Mouse (Mus musculus): ENCODE measurements at regions not wholly inside any gene's neighbourhood (a gene's known extent, or its start where the extent isn't known, plus 50 kb on each side); places are given as distances from the start of the nearest gene placed in this dataset.
A peak's percentile ranks its signal among the peaks of the same experiment; 100 is the strongest.

DNA sequence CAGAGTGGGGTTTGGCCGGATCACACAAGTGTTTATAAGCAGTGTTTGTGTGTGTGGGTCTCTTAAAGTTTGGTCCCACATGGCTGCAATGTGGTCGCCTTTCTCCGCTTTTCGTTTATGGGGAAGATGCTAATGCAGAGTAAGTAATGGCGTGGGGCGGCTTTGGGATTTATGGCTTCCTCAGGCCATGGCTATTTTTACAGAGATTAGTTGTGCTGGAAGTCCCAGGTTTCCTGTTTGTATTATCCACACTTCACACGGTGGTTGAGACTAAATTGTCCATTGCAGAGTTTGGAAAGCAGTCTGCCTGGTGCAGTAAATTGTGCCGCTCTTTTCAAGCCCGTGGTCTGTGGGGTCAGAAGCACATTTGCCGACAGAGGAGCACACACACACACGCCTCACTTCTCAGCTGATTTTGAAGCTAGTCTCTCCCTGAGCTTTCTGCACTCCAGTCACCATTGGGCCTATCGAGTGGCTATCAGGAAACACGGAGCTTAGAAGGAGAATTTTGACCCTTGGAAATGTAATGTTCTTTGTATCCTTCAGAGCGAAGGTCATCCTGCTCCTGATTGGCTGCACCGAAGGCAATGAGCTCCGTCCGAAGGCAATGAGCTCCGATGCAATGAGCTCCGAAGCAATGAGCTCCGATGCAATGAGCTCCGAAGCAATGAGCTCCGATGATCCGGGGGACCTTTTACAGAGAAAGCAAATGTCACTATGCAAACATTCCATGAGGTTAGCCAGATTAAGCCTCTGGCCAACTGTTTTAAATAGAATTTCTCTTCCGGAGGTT, 142.9 kb upstream of the Dkk2 start:
- WGBS: 41% methylated on average over 24 of the region's 24 CpGs
- Histone ChIP-seq H3K4me3 (peak overlapping the region; percentile 11; the same call in 1 of the 2 replicates), H3K4me1 (peaks cover 5% of the 10 kb centered on the region), H3K9me3 (no peaks in the 10 kb centered on the region), H3K4me2 (0 out of 2 replicates have a peak overlapping the region, but pooled peaks have one; percentile 24), H3K9ac (no peak overlapping the region), H3K36me3 (no peaks in the 10 kb centered on the region), H3K27ac (no peak overlapping the region), H3K27me3 (no peaks in the 10 kb centered on the region)
- no peak for ATAC-seq (ENCODE audit: insufficient number of reproducible peaks, low FRiP score, low TSS enrichment, low read depth)

DNA sequence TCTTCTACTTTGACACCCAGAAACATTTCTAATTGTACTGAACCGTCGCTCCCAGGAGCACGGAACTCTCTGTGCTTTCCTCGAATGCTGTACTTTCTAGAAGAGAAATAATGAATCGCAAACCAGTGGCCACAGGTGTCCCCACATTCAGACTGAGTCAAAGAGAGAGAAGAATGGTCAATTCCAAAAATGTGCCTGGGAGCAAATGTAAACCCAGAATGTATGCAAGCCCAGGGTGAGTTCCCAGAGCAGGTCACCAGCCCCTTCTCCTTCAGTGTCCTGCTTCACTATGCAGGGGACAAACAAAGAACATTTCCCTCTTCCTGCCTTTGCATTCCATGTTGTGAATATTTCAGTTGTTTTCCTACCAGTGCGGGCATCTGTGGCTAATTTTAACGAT, 141.7 kb upstream of the Dkk2 start:
- peaks cover 5% of the 10 kb centered on the region for H3K4me1 ChIP-seq
- no peak overlapping the region for H3K4me3 ChIP-seq
- H3K27me3 ChIP-seq: no peaks in the 10 kb centered on the region
- H3K36me3 ChIP-seq: no peaks in the 10 kb centered on the region
- H3K9ac ChIP-seq: no peak overlapping the region
- 74% methylated on average over 7 of the region's 7 CpGs for WGBS
- no peak overlapping the region for H3K27ac ChIP-seq
- ATAC-seq (ENCODE audit: insufficient number of reproducible peaks, low FRiP score, low TSS enrichment, low read depth): no peak
- no peak overlapping the region for H3K4me2 ChIP-seq
- no peaks in the 10 kb centered on the region for H3K9me3 ChIP-seq

DNA sequence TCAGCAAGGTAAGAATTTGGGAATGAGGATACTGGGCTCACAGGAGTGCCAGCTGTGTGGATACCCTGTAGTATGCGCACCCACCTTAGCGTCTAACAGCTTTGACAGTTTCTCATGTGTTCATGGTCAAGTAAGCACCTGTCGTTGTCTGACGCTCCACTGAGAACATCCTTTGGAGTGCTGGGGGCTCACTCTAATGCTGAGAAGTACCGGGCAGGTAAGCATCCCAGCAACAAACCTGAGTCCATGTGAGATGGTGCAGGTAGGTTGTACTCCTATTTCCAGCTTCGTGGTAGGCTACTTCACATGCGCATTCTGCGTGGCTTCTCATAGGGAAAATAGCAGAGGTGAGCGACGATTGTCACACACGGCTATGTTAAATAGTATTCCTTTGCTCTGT, 129.3 kb upstream of the Dkk2 start:
- no peak overlapping the region for H3K4me3 ChIP-seq
- H3K4me2 ChIP-seq: no peak overlapping the region
- H3K9me3 ChIP-seq: no peaks in the 10 kb centered on the region
- no peaks in the 10 kb centered on the region for H3K27me3 ChIP-seq
- no peaks in the 10 kb centered on the region for H3K36me3 ChIP-seq
- 95% methylated on average over 11 of the region's 11 CpGs for WGBS
- no peak overlapping the region for H3K27ac ChIP-seq
- H3K4me1 ChIP-seq: no peaks in the 10 kb centered on the region
- no peak for ATAC-seq (ENCODE audit: insufficient number of reproducible peaks, low FRiP score, low TSS enrichment, low read depth)
- no peak overlapping the region for H3K9ac ChIP-seq

DNA sequence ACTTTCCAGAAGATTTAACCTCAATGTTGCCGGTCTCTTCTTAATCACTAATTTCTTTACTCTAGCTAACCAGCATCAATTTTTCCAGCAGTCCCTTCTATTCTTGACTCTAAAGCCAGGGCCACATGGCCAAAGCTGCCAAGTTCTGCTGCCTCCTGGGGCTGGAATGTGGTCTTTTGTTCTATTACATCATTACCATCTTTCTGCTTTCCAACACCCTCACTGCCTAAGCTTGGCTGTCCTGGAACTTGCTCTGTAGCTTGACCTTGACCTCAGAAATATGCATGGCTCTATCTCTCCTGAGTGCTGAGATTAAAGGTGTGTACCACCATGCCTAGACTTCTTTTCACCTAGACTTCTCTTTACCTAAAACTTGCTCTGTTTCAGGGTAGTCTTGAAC, 124.5 kb upstream of the Dkk2 start:
- WGBS: 76% methylated on average over 1 of the region's 1 CpGs
- Histone ChIP-seq H3K4me2 (no peak overlapping the region), H3K4me3 (no peak overlapping the region), H3K27me3 (no peaks in the 10 kb centered on the region), H3K9ac (no peak overlapping the region), H3K27ac (no peak overlapping the region), H3K9me3 (no peaks in the 10 kb centered on the region), H3K4me1 (0 out of 2 replicates have a peak, but pooled peaks cover 3% of the 10 kb centered on the region), H3K36me3 (no peaks in the 10 kb centered on the region)
- ATAC-seq (ENCODE audit: insufficient number of reproducible peaks, low FRiP score, low TSS enrichment, low read depth): no peak

DNA sequence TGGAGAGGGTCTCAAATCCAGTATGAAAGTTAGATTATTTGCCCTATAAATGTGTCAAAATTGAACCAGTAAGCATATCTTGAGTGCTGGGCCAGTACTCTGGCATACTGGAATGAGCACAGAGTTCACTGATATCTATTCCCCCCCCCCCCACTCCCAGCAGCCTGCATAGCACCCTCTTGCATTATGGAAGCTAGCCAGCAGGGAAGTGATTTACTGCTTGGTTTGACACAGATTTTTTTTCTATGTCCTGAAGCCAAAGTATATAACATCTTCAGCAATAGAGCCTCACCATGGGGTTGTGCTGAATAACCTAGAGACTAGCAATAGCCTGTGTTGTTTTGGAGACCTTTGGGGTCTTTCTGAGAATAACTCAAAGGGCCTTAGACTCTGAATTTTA, 123.5 kb upstream of the Dkk2 start:
- ATAC-seq (ENCODE audit: insufficient number of reproducible peaks, low FRiP score, low TSS enrichment, low read depth): no peak
- peaks cover 10% of the 10 kb centered on the region; the same call in 1 of the 2 replicates for H3K4me1 ChIP-seq
- H3K4me2 ChIP-seq: no peak overlapping the region
- H3K27me3 ChIP-seq: no peaks in the 10 kb centered on the region
- H3K36me3 ChIP-seq: no peaks in the 10 kb centered on the region
- H3K27ac ChIP-seq: no peak overlapping the region
- no peaks in the 10 kb centered on the region for H3K9me3 ChIP-seq
- H3K4me3 ChIP-seq: no peak overlapping the region
- H3K9ac ChIP-seq: no peak overlapping the region

DNA sequence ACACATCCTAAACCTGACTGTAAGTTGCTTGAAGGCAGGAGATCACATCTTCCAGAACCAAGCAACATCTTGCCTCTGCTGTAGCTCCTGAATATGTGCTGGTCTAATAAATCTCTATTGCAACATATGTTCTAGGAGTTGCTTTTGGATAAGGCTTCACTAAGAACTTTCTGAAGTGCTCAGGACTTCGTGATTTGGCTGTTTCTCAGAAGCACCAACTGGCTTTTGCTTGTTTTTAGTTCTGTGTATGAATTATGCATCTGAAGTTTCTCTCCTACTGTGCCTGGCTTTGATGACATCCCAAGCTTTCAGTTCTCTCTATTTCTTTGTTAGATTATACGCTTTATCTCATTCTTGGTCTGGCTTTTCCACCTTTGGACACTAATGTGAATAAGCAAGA, 122.2 kb upstream of the Dkk2 start:
- WGBS: 68% methylated on average over 2 of the region's 2 CpGs
- no peak overlapping the region for H3K9ac ChIP-seq
- H3K4me1 ChIP-seq: peaks cover 14% of the 10 kb centered on the region; the same call in 1 of the 2 replicates
- no peak overlapping the region for H3K4me3 ChIP-seq
- H3K36me3 ChIP-seq: no peaks in the 10 kb centered on the region
- H3K4me2 ChIP-seq: no peak overlapping the region
- H3K27ac ChIP-seq: no peak overlapping the region
- no peak for ATAC-seq (ENCODE audit: insufficient number of reproducible peaks, low FRiP score, low TSS enrichment, low read depth)
- H3K27me3 ChIP-seq: no peaks in the 10 kb centered on the region
- H3K9me3 ChIP-seq: no peaks in the 10 kb centered on the region

DNA sequence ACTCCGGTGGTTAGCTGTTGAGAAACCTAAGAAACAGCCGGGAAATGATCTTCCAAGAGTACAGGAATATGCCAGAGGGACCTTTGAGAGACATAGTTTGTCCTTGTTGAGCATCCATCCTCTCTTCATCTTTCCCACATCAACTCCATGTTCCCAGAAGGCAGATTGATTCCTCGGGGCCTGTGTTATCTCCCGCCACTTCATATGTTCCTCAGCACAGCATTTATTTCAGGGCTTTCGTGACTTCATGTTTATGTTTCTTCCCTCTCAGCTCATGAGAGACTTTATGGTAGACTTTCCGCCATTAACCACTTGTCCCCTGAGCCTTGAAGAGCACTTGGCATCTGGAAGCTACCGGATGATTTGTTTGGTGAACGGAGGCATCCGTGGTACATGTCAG, 120.1 kb upstream of the Dkk2 start:
- Histone ChIP-seq H3K4me3 (no peak overlapping the region), H3K9me3 (no peaks in the 10 kb centered on the region), H3K4me1 (peaks cover 14% of the 10 kb centered on the region; the same call in 1 of the 2 replicates), H3K27me3 (no peaks in the 10 kb centered on the region), H3K4me2 (no peak overlapping the region), H3K27ac (no peak overlapping the region), H3K9ac (no peak overlapping the region), H3K36me3 (no peaks in the 10 kb centered on the region)
- 86% methylated on average over 9 of the region's 9 CpGs for WGBS
- no peak for ATAC-seq (ENCODE audit: insufficient number of reproducible peaks, low FRiP score, low TSS enrichment, low read depth)

DNA sequence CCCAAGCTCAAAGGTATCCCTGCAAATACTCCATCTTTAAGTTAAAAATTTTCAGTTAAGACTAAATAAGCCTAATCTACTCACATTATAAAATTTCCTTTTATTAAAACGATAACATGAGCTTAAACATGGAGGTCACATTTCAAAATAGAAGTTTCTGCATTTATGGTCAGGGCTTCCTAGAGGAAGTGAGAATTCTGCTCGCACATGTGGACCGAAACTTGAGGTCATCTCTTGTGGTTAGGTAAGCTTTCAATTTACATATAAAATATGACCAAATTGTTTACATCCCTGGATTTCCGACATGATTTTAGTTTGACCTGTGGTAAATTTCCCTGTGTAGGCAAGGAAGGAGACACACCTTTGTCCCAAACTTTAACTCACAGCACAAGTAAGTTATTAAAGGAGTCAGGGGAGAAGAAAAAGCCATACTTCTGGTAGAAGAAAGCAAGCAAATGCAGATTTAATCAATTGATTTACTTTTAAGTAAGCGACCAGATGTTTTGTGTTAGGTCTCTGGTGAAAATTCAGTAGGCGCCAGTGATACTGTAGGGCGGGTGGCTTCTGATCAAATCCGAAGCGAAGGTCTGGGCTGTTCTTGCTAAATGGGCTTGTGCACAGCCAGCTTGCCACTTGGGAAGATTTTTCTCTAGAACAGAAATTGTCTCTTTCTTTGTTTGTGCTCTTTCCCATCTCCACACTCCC, 119.5 kb upstream of the Dkk2 start:
- H3K27ac ChIP-seq: no peak overlapping the region
- 39% methylated on average over 9 of the region's 9 CpGs for WGBS

DNA sequence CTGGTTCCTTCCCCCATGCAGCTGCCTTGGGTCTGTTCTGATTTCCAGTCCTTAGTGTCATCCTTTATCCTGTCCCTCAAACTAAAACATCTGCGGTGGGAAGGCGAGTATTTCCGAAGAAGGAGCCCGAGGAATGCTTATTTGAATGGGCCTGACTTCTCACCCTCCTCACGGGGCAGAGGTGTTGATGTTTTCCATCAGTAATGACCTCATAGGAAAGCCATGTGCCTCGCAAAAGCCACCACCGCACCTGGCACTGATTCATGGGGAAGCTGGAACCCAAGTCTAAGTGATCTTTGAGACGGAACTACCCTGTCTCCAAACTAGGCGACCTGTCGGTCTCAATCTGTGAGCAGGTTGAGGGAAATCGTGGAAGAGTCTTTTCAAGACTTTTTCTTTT, 117.8 kb upstream of the Dkk2 start:
- no peak for ATAC-seq (ENCODE audit: insufficient number of reproducible peaks, low FRiP score, low TSS enrichment, low read depth)
- H3K27ac ChIP-seq: no peak overlapping the region
- 29% methylated on average over 11 of the region's 11 CpGs for WGBS

More for the DNA sequence above, 119.5 kb upstream of the Dkk2 start:
- no peaks in the 10 kb centered on the region for H3K36me3 ChIP-seq
- no peak overlapping the region for H3K4me3 ChIP-seq
- peaks cover 14% of the 10 kb centered on the region; the same call in 1 of the 2 replicates for H3K4me1 ChIP-seq
- no peak overlapping the region for H3K9ac ChIP-seq
- H3K9me3 ChIP-seq: no peaks in the 10 kb centered on the region
- no peaks in the 10 kb centered on the region for H3K27me3 ChIP-seq
- H3K4me2 ChIP-seq: no peak overlapping the region
- no peak for ATAC-seq (ENCODE audit: insufficient number of reproducible peaks, low FRiP score, low TSS enrichment, low read depth)

DNA sequence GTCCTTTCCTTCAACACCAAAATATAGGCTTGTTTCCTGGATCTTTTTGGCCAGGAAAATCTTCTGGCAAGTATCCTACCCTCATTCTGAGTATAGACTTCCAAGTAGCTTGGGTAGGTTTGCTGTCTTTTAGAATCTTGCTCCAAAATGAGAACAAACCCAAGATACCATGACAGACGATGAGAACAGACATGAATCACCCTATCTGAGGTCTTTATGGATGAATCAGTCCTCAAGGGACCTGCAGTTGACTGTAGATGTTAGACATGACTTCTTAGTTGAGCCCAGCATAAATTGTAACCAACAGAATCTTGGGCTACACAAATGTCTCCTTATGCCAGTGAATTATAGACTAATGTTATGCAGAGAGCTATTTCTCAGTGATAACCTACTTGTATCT, 114.3 kb upstream of the Dkk2 start:
- no peak for ATAC-seq (ENCODE audit: insufficient number of reproducible peaks, low FRiP score, low TSS enrichment, low read depth)
- no peak overlapping the region for H3K4me3 ChIP-seq
- H3K36me3 ChIP-seq: no peaks in the 10 kb centered on the region
- no peak overlapping the region for H3K9ac ChIP-seq
- H3K27ac ChIP-seq: no peak overlapping the region
- H3K4me1 ChIP-seq: peaks cover 12% of the 10 kb centered on the region; the same call in 1 of the 2 replicates
- no peaks in the 10 kb centered on the region for H3K9me3 ChIP-seq
- WGBS: 79% methylated on average over 1 of the region's 1 CpGs
- H3K27me3 ChIP-seq: no peaks in the 10 kb centered on the region
- no peak overlapping the region for H3K4me2 ChIP-seq

More for the DNA sequence above, 117.8 kb upstream of the Dkk2 start:
- H3K4me2 ChIP-seq: no peak overlapping the region
- H3K4me1 ChIP-seq: peaks cover 14% of the 10 kb centered on the region; the same call in 1 of the 2 replicates
- H3K9me3 ChIP-seq: no peaks in the 10 kb centered on the region
- H3K9ac ChIP-seq: no peak overlapping the region
- H3K36me3 ChIP-seq: no peaks in the 10 kb centered on the region
- no peak overlapping the region for H3K4me3 ChIP-seq
- H3K27me3 ChIP-seq: no peaks in the 10 kb centered on the region

DNA sequence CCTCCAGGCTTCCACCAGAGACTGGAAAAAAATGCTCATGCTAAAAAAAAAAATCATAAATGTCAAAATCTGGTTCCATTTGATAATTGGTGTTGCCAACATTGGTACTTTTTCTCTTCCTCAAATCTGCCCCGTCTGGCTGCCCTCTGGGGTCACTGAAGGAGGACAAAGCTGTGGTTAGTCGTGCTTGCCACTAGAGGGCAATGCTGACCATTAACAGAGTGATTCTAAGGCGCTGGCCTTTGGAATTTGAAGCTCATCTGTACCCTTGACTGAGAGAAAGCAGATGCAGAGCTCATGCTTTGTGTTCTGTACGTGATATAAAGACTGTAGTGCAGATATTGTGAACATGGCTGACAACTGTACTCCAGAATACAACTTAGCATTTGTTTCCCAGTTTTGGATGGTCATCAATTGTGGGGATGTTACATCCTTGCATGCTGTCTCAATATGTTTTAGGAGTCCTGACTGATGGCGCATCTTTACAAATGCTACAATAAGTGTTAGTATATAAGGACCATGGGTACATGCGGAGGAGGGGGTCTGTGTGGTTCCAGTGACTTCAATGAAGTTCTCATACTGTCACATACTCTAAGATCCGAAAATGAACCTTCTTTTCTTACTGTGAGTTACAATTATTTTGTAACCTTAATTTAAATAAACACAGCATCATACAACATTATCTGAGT, 109.0 kb upstream of the Dkk2 start:
- no peak overlapping the region for H3K4me3 ChIP-seq
- no peak overlapping the region for H3K27ac ChIP-seq
- H3K9ac ChIP-seq: no peak overlapping the region
- no peak for ATAC-seq (ENCODE audit: insufficient number of reproducible peaks, low FRiP score, low TSS enrichment, low read depth)
- peaks cover 2% of the 10 kb centered on the region; the same call in 1 of the 2 replicates for H3K4me1 ChIP-seq
- no peak overlapping the region for H3K4me2 ChIP-seq
- H3K27me3 ChIP-seq: no peaks in the 10 kb centered on the region
- no peaks in the 10 kb centered on the region for H3K9me3 ChIP-seq
- 35% methylated on average over 7 of the region's 7 CpGs for WGBS
- H3K36me3 ChIP-seq: no peaks in the 10 kb centered on the region

DNA sequence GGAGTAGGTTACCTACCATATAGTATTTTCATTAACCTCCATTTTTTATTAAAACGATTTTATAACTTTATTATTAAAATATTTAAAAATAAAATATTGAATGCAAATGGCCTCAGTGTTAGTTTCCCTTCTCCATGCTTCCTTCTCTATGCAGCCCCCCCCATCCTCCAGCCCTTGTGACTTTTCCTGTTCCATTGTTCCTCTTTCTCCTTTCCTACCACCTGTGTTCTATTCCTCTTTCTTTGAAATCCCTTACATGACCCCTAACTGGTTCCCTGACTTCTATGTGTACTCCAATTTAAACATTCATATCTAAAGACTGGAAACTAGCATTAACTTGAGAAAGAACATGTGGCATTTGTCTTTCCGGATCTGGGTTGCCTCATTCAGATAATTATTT, 101.8 kb upstream of the Dkk2 start:
- ATAC-seq (ENCODE audit: insufficient number of reproducible peaks, low FRiP score, low TSS enrichment, low read depth): no peak
- Histone ChIP-seq H3K4me2 (no peak overlapping the region), H3K27ac (no peak overlapping the region), H3K4me3 (no peak overlapping the region), H3K36me3 (no peaks in the 10 kb centered on the region), H3K9me3 (no peaks in the 10 kb centered on the region), H3K9ac (no peak overlapping the region), H3K4me1 (no peaks in the 10 kb centered on the region), H3K27me3 (no peaks in the 10 kb centered on the region)
- 65% methylated on average over 2 of the region's 2 CpGs for WGBS

All from limb, embryonic 15.5 days (tissue).